Mouse (Mus musculus): ENCODE data around the gene Angel1.

DNA sequence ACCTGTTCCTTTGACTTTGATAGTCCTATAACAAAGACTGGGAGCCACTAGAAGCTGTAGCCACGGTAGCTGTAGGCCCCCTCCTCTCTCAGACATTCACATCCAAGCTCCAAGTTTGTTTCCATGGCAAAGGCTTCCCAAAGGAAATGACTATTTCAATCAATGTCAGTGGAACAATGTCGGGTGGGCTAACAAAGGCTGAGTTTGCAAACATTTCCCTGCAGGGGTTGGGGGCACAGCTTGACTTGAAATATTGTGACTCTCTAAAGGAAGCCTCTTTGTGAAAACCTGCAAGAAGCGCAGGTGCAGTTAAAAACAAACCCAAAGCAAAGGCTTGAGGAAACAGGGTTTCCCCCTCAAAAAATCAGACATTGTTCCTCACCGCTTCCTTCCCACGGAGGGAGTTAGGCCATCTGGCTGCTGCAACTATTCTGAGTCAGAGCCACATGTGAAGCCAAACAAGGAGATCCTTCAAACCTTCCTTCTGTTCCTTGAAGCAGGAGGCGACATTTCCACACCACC lies 66.8 kb downstream of the Angel1 start:
- TF ChIP-seq CTCF (IDR thresholded peaks at IDR 0.05; ENCODE audit: low read depth, low read length) (no peak), POLR2A (IDR thresholded peaks at IDR 0.05; ENCODE audit: insufficient read depth, low read length) (no peak)
